Mouse (Mus musculus) intestine, embryonic 16.5 days (tissue): Measurements from ENCODE around the gene Efcab5. TPM values are rescaled to one million over a fixed set of nuclear protein-coding genes. Genes with fewer than 3 reads are reported as not detected.

Experiments used
- ATAC-seq: fragments of 200-750 bp; cut with Nextera tagmentation; 2 replicates; pipeline ENCODE4 v1.8.0; 2017; ENCODE audit warnings: moderate TSS enrichment, moderate library complexity
- H3K27ac ChIP-seq: fragments of 300-500 bp; sonication (generic); 2 replicates; pipeline ENCODE4 v1.5.1; 2014; ENCODE audit warnings: mild to moderate bottlenecking, low read length
- H3K27me3 ChIP-seq: fragments of 300-500 bp; sonication (generic); replicated peaks from 2 replicates; pipeline ENCODE4 v1.6.1; 2014; ENCODE audit warnings: low read length, control low read depth, mixed read lengths; ENCODE audit not compliant: control insufficient read depth, insufficient read depth
- H3K36me3 ChIP-seq: fragments of 300-500 bp; sonication (generic); 2 replicates; pipeline ENCODE4 v1.6.1; 2014; ENCODE audit warnings: low read length, control low read depth; ENCODE audit not compliant: control insufficient read depth, insufficient read depth
- H3K4me1 ChIP-seq: fragments of 300-500 bp; sonication (generic); 2 replicates; pipeline ENCODE4 v1.6.1; 2014; ENCODE audit warnings: low read length, control low read depth, mixed read lengths; ENCODE audit not compliant: control insufficient read depth, insufficient read depth
- H3K4me2 ChIP-seq: fragments of 300-500 bp; sonication (generic); 2 replicates; pipeline ENCODE4 v1.6.1; 2014; ENCODE audit warnings: low read depth, low read length, control low read depth
- H3K4me3 ChIP-seq: fragments of 300-500 bp; sonication (generic); 2 replicates; pipeline ENCODE4 v1.5.1; 2014; ENCODE audit warnings: mild to moderate bottlenecking, low read length
- H3K9ac ChIP-seq: fragments of 300-500 bp; sonication (generic); 2 replicates; pipeline ENCODE4 v1.6.1; 2014; ENCODE audit warnings: low read depth, low read length
- H3K9me3 ChIP-seq: fragments of 300-500 bp; sonication (generic); 2 replicates; pipeline ENCODE4 v1.6.1; 2016; ENCODE audit warnings: low read length, control low read depth; ENCODE audit not compliant: control insufficient read depth
- WGBS: fragments of 180-500 bp; shearing (Covaris S2); extraction: QIAGEN DNeasy Blood & Tissue Kit; methylation state at CpG from one replicate; pipeline ENCODE4 v1.1.7; 2014; 5-methylcytosine and 5-hydroxymethylcytosine counted together
- microRNA counts: library from miRNA; unstranded; fragments of <30 nt; microRNA quantifications from one replicate; lab custom pipeline; 2016
- microRNA-seq: library from miRNA; unstranded; fragments of <30 nt; microRNA quantifications from one replicate; pipeline ENCODE4, GENCODE M21; 2016
- polyA plus RNA-seq: library from polyadenylated mRNA; unstranded; fragments of >200 nt; fragmentation: Nextera tagmentation; extraction: Ambion mirVana; gene quantifications from 2 replicates; pipeline ENCODE4 v1.2.1, GENCODE M21; 2015

Gene Efcab5
- polyA plus RNA-seq, 1 experiment from 2014 or later: 0.37 TPM

- H3K36me3 ChIP-seq: no peaks in the 10 kb centered on the region
- H3K27ac ChIP-seq: no peak overlapping the region
- H3K4me1 ChIP-seq: peaks cover 2% of the 10 kb centered on the region; the same call in 1 of the 2 replicates
- no peaks in the 10 kb centered on the region for H3K9me3 ChIP-seq
- no peak overlapping the region for H3K4me2 ChIP-seq
- ATAC-seq: no peak
- 70% methylated on average over 4 of the region's 4 CpGs for WGBS
- H3K9ac ChIP-seq: no peak overlapping the region
- no peak overlapping the region for H3K4me3 ChIP-seq
- H3K27me3 ChIP-seq: no peaks in the 10 kb centered on the region
Observed at GRCm38 (mm10) chr11:77068825-77069224, 119.9 kb downstream of the Efcab5 start.

- Histone ChIP-seq H3K4me1 (peaks cover 2% of the 10 kb centered on the region; the same call in 1 of the 2 replicates), H3K4me2 (no peak overlapping the region), H3K9me3 (no peaks in the 10 kb centered on the region), H3K9ac (no peak overlapping the region), H3K36me3 (no peaks in the 10 kb centered on the region), H3K27ac (no peak overlapping the region), H3K4me3 (no peak overlapping the region), H3K27me3 (no peaks in the 10 kb centered on the region)
- WGBS: 85% methylated on average over 2 of the region's 2 CpGs
- no peak for ATAC-seq
Observed at GRCm38 (mm10) chr11:77063406-77063805, 125.4 kb downstream of the Efcab5 start.

GRCm38 (mm10) chr11:77061951-77062350 lies 126.8 kb downstream of the Efcab5 start:
- WGBS: 62% methylated on average over 5 of the region's 5 CpGs
- Histone ChIP-seq H3K9me3 (no peaks in the 10 kb centered on the region), H3K4me2 (no peak overlapping the region), H3K27me3 (no peaks in the 10 kb centered on the region), H3K4me3 (no peak overlapping the region), H3K27ac (no peak overlapping the region), H3K4me1 (peaks cover 2% of the 10 kb centered on the region; the same call in 1 of the 2 replicates), H3K9ac (no peak overlapping the region), H3K36me3 (no peaks in the 10 kb centered on the region)
- ATAC-seq: no peak

GRCm38 (mm10) chr11:77042816-77043215 lies 146.0 kb downstream of the Efcab5 start:
- no peak for ATAC-seq
- Histone ChIP-seq H3K27me3 (no peaks in the 10 kb centered on the region), H3K4me3 (no peak overlapping the region), H3K9ac (no peak overlapping the region), H3K27ac (no peak overlapping the region), H3K9me3 (no peaks in the 10 kb centered on the region), H3K4me1 (no peaks in the 10 kb centered on the region), H3K36me3 (peaks cover 13% of the 10 kb centered on the region; the same call in 1 of the 2 replicates), H3K4me2 (no peak overlapping the region)
- 88% methylated on average over 2 of the region's 2 CpGs for WGBS

GRCm38 (mm10) chr11:77041891-77042290 lies 146.9 kb downstream of the Efcab5 start:
- ATAC-seq: no peak
- Histone ChIP-seq H3K9me3 (no peaks in the 10 kb centered on the region), H3K36me3 (peaks cover 10% of the 10 kb centered on the region; the same call in 1 of the 2 replicates), H3K4me3 (no peak overlapping the region), H3K27ac (no peak overlapping the region), H3K9ac (no peak overlapping the region), H3K4me1 (no peaks in the 10 kb centered on the region), H3K4me2 (no peak overlapping the region), H3K27me3 (no peaks in the 10 kb centered on the region)
- WGBS: 81% methylated on average over 4 of the region's 4 CpGs

MicroRNAs within 50 kb of the gene (microRNA counts, 519-probe panel; counts per million panel counts)
- microRNA mmu-miR-423-3p (lab: Ali Mortazavi, UCI) (2,885 counts per million, percentile 72 among the panel's probes with 10 or more counts), microRNA mmu-miR-423-5p (lab: Ali Mortazavi, UCI) (2,683 counts per million, percentile 65 among the panel's probes with 10 or more counts)

Small RNA genes lying within 50 kb of the gene (microRNA-seq; reads per million reads assigned to microRNA genes)
- gene Mir423: 3,364 reads per million, percentile 85 among the genes with 10 or more reads in this experiment

Other genes starting within 250 kb of the Efcab5 start
- 24.4 and 28.3 TPM in 2 replicates for gene Slc6a4, start 190.4 kb downstream of the Efcab5 start, polyA plus RNA-seq
- 43.0 and 50.4 TPM in 2 replicates for gene Nsrp1, start 110.5 kb downstream of the Efcab5 start, polyA plus RNA-seq
- gene Ssh2, start 27.3 kb upstream of the Efcab5 start, polyA plus RNA-seq: 5.0 and 5.8 TPM in 2 replicates